Mouse (Mus musculus) CH12.LX (cell line): ENCODE results near the gene Med15. TPM values are rescaled to one million over a fixed set of nuclear protein-coding genes. Genes with fewer than 3 reads are reported as not detected.

Experiments
- DNase-seq: peaks from one replicate; pipeline ENCODE4 v3.0.0-alpha.2; 2013; ENCODE audit errors: extremely low read depth
- H3K27ac ChIP-seq: 2 replicates; pipeline ENCODE4 v1.5.1; 2012; ENCODE audit warnings: low read depth, mild to moderate bottlenecking, control low read depth, moderate library complexity; ENCODE audit not compliant: insufficient read depth
- H3K27me3 ChIP-seq: replicated peaks from 2 replicates; pipeline ENCODE3; 2012; ENCODE audit warnings: inconsistent platforms
- H3K36me3 ChIP-seq, 2 experiments: replicated peaks in 1 of 2; 2 replicates each; pipeline versions ENCODE3 to v1.6.1; 2012; ENCODE audit warnings: inconsistent platforms in 1 of 2, low read length in 1 of 2, mild to moderate bottlenecking in 1 of 2, mixed read lengths in 1 of 2, moderate library complexity in 1 of 2; ENCODE audit not compliant: control insufficient read depth in 1 of 2, insufficient read depth in 1 of 2
- H3K4me1 ChIP-seq, 2 experiments: 2 replicates each; pipeline ENCODE4 v1.6.1; 2012; ENCODE audit warnings: inconsistent platforms in 1 of 2, moderate library complexity in 1 of 2; ENCODE audit not compliant: insufficient read depth in 2 of 2, control insufficient read depth in 1 of 2
- H3K4me2 ChIP-seq: 2 replicates; pipeline ENCODE4 v1.6.1; 2012; ENCODE audit warnings: low read depth, mild to moderate bottlenecking, control low read depth; ENCODE audit not compliant: poor library complexity, insufficient read depth, severe bottlenecking
- H3K4me3 ChIP-seq, 3 experiments: fragments of 150-350 bp in 1 of 3; sonication (generic) in 1 of 3; replicated peaks in 1 of 3; 2 replicates each; pipeline versions ENCODE3 to v1.5.1; 2011 to 2012; ENCODE audit warnings: low read depth in 2 of 3, low read length in 2 of 3, mild to moderate bottlenecking in 2 of 3, moderate library complexity in 2 of 3, control low read depth in 1 of 3, improper control_type of control experiment in 1 of 3, inconsistent platforms in 1 of 3, mixed read lengths in 1 of 3; ENCODE audit not compliant: poor library complexity in 1 of 3
- H3K79me2 ChIP-seq: replicated peaks from 2 replicates; pipeline ENCODE4 v1.6.1; 2012; ENCODE audit warnings: mild to moderate bottlenecking, moderate library complexity; ENCODE audit not compliant: control insufficient read depth, poor library complexity, insufficient read depth, severe bottlenecking; ENCODE audit errors: extremely low read depth
- H3K9ac ChIP-seq: 2 replicates; pipeline ENCODE4 v1.6.1; 2012; ENCODE audit warnings: low read depth, mild to moderate bottlenecking, control low read depth, moderate library complexity; ENCODE audit not compliant: insufficient read depth
- H3K9me3 ChIP-seq: replicated peaks from 2 replicates; pipeline ENCODE3; 2012; ENCODE audit warnings: low read length, inconsistent platforms, mixed read lengths
- CHD2 ChIP-seq: IDR thresholded peaks from 2 replicates; pipeline ENCODE4 v1.6.1; 2011; ENCODE audit warnings: low read length, improper control_type of control experiment
- CTCF ChIP-seq, 2 experiments: IDR thresholded peaks in 1 of 2; conservative IDR thresholded peaks in 1 of 2; 2 replicates each; pipeline ENCODE4 v1.5.1; 2011 to 2012; ENCODE audit warnings: low read depth in 2 of 2, low read length in 2 of 2, improper control_type of control experiment in 1 of 2, inconsistent platforms in 1 of 2, mild to moderate bottlenecking in 1 of 2, moderate library complexity in 1 of 2
- E2F4 ChIP-seq: IDR thresholded peaks from 2 replicates; pipeline ENCODE4 v1.6.1; 2011; ENCODE audit warnings: low read depth, low read length, improper control_type of control experiment; ENCODE audit not compliant: insufficient replicate concordance
- ELF1 ChIP-seq: IDR thresholded peaks from 2 replicates; pipeline ENCODE4 v1.6.1; 2014; ENCODE audit warnings: low read depth, mild to moderate bottlenecking, inconsistent platforms, low read length, improper control_type of control experiment
- EP300 ChIP-seq: IDR thresholded peaks from 2 replicates; pipeline ENCODE4 v1.6.1; 2011; ENCODE audit warnings: low read length, improper control_type of control experiment
- ETS1 ChIP-seq: conservative IDR thresholded peaks from 2 replicates; pipeline ENCODE4 v1.6.1; 2012; ENCODE audit warnings: low read depth, mild to moderate bottlenecking, inconsistent platforms, low read length, improper control_type of control experiment, moderate library complexity
- HCFC1 ChIP-seq: IDR thresholded peaks from 2 replicates; pipeline ENCODE4 v1.6.1; 2012; ENCODE audit warnings: low read depth, mild to moderate bottlenecking, inconsistent platforms, low read length, improper control_type of control experiment
- JUN ChIP-seq: IDR thresholded peaks from 2 replicates; pipeline ENCODE4 v1.6.1; 2011; ENCODE audit warnings: low read depth, mild to moderate bottlenecking, low read length, improper control_type of control experiment, moderate library complexity; ENCODE audit not compliant: insufficient read depth
- MAFK ChIP-seq: IDR thresholded peaks from 2 replicates; pipeline ENCODE4 v1.6.1; 2011; ENCODE audit warnings: low read length, improper control_type of control experiment; ENCODE audit not compliant: insufficient replicate concordance
- MAX ChIP-seq: IDR thresholded peaks from 2 replicates; pipeline ENCODE4 v1.6.1; 2011; ENCODE audit warnings: low read length, improper control_type of control experiment
- NELFE ChIP-seq: IDR thresholded peaks from 2 replicates; pipeline ENCODE4 v1.6.1; 2011; ENCODE audit warnings: low read depth, low read length, improper control_type of control experiment
- POLR2AphosphoS2 ChIP-seq: IDR thresholded peaks from 2 replicates; pipeline ENCODE4 v1.6.1; 2011; ENCODE audit warnings: low read depth, low read length, improper control_type of control experiment
- SIN3A ChIP-seq: IDR thresholded peaks from 2 replicates; pipeline ENCODE4 v1.6.1; 2012; ENCODE audit warnings: low read length, improper control_type of control experiment, inconsistent platforms
- TBP ChIP-seq: conservative IDR thresholded peaks from 2 replicates; pipeline ENCODE4 v1.6.1; 2011; ENCODE audit warnings: low read depth, low read length, improper control_type of control experiment
- TCF12 ChIP-seq: IDR thresholded peaks from 2 replicates; pipeline ENCODE4 v1.6.1; 2014; ENCODE audit warnings: low read depth, mild to moderate bottlenecking, inconsistent platforms, low read length, improper control_type of control experiment
- USF1 ChIP-seq: IDR thresholded peaks from 2 replicates; pipeline ENCODE4 v1.6.1; 2014; ENCODE audit warnings: low read depth, mild to moderate bottlenecking, inconsistent platforms, low read length, improper control_type of control experiment
- USF2 ChIP-seq: conservative IDR thresholded peaks from 2 replicates; pipeline ENCODE4 v1.6.1; 2011; ENCODE audit warnings: low read depth, low read length, improper control_type of control experiment
- ZMIZ1 ChIP-seq: IDR thresholded peaks from 2 replicates; pipeline ENCODE4 v1.6.1; 2012; ENCODE audit warnings: low read depth, mild to moderate bottlenecking, inconsistent platforms, low read length, improper control_type of control experiment
- dilution Hi-C: fragments of 300-500 bp; cut with MboI; formaldehyde crosslinking; loops from 2 replicates; pipeline ENCODE4 v1.14.3; 2020; ENCODE audit warnings: low sequenced_read_pairs; ENCODE audit not compliant: extremely low pct_unique_long_range_greater_than_20kb, extremely low pct_ligation_motif_present
- in situ Hi-C: fragments of 300-500 bp; cut with MboI; formaldehyde crosslinking; loops from 3 replicates; pipeline ENCODE4 v1.14.3; 2019; ENCODE audit warnings: low sequenced_read_pairs, low pct_ligation_motif_present, low pct_unique_long_range_greater_than_20kb, mixed read lengths
- polyA plus RNA-seq: library from polyadenylated mRNA; unstranded; fragments of >175 nt; gene quantifications from 2 replicates; pipeline ENCODE4 v1.2.1, GENCODE M21; 2012; ENCODE audit warnings: low read depth; ENCODE audit not compliant: insufficient read length
- total RNA-seq, 2 experiments: library from RNA; depleted of rRNA; stranded (reverse); fragments of 300-350 nt in 1 of 2; fragments of >200 nt in 1 of 2; gene quantifications; 2 replicates each; pipeline ENCODE4 v1.2.3; 2012 to 2014

The Med15 gene
- total and polyA plus RNA-seq, 3 experiments: 20.1 to 78.1 (median 42.6) TPM

DNA sequence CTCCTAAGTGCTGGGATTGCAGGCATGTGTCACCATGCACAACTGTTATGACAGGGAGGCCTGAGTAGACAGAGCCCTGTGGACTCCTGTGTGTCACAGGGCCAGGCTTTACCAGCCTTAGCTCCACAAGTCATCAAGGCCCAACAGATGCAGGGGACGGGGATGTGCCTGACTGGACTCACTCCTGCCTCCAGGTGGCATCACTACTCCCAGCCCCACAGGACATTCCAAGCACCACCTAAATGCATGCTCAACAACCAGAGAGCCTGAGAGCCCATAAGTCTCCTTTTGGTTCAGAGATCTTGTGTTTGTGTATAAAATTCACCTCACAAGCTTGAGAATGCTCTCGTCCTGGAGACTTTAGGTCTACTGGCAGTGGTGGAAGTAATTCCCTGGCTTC lies 95.1 kb downstream of the Med15 start:
- H3K27ac ChIP-seq: no peak overlapping the region
- peaks cover 75 to 94% of the 10 kb centered on the region in 2 experiments for H3K36me3 ChIP-seq
- no peak overlapping the region for H3K4me2 ChIP-seq

DNA sequence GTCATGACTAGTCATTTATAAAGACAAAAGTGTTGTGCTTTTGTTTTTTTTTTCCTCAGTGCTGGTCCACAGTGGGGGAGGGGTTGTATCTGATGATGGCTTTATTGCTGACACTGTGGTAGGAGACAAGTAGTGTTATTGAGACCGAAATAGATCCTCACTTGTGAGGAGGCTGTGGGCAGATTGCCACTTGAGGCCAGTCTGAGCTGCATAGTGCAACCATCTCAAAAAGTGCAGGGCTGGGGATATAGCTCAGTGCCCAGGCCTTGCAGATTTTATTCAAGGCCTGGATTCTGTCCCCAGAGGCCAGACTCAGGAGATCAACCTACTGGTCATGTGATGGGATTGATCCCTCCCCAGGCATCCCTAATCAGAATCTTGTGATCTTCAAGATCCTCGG lies 95.8 kb downstream of the Med15 start:
- no peak overlapping the region for H3K27ac ChIP-seq
- H3K9ac ChIP-seq: no peak overlapping the region
- dilution Hi-C loops (no loop called here), in situ Hi-C loops (no loop called here)
- H3K4me3 ChIP-seq: no peak overlapping the region
- H3K4me1 ChIP-seq: no peaks in the 10 kb centered on the region
- H3K79me2 ChIP-seq: no peaks in the 10 kb centered on the region
- peaks cover 75 to 95% of the 10 kb centered on the region in 2 experiments for H3K36me3 ChIP-seq
- no peaks in the 10 kb centered on the region for H3K9me3 ChIP-seq
- TF ChIP-seq MAX: no peak
- no peak for TF ChIP-seq ZMIZ1
- no peak for TF ChIP-seq E2F4
- TF ChIP-seq CHD2: no peak
- no peak for TF ChIP-seq USF2
- no peak for TF ChIP-seq EP300
- TF ChIP-seq SIN3A: no peak
- TF ChIP-seq NELFE: no peak
- no peak for TF ChIP-seq CTCF (conservative IDR thresholded peaks at IDR 0.05 in 1 of 2, IDR thresholded peaks at IDR 0.05 in 1 of 2; ENCODE audit: low read depth in 2 of 2, low read length in 2 of 2)
- no peak for TF ChIP-seq MAFK
- no peak for TF ChIP-seq USF1
- no peak for TF ChIP-seq TBP
- TF ChIP-seq HCFC1: no peak
- no peak for TF ChIP-seq ETS1
- no peak for TF ChIP-seq JUN
- TF ChIP-seq POLR2AphosphoS2: no peak
- H3K27me3 ChIP-seq: no peaks in the 10 kb centered on the region
- no peak overlapping the region for H3K4me2 ChIP-seq
- DNase-seq: no peak

More for the DNA sequence above, 95.1 kb downstream of the Med15 start:
- Histone ChIP-seq H3K4me1 (no peaks in the 10 kb centered on the region), H3K9ac (no peak overlapping the region), H3K27me3 (no peaks in the 10 kb centered on the region), H3K4me3 (no peak overlapping the region), H3K9me3 (no peaks in the 10 kb centered on the region), H3K79me2 (no peaks in the 10 kb centered on the region)
- in situ Hi-C loops (no loop called here), dilution Hi-C loops (no loop called here)
- no peak for TF ChIP-seq ELF1
- TF ChIP-seq CTCF (conservative IDR thresholded peaks at IDR 0.05 in 1 of 2, IDR thresholded peaks at IDR 0.05 in 1 of 2; ENCODE audit: low read depth in 2 of 2, low read length in 2 of 2): peak in 1 of 2 experiments; percentile 22; a peak in 1 of 4 replicates
- no peak for TF ChIP-seq NELFE
- no peak for TF ChIP-seq TCF12
- no peak for DNase-seq
